Mouse (Mus musculus): Measurements from ENCODE around the gene Coq8a. TPM values are rescaled to one million over a fixed set of nuclear protein-coding genes. Genes with fewer than 3 reads are reported as not detected.

Gene Coq8a
- polyA plus RNA-seq, 1 experiment: 6.3 TPM

GRCm38 (mm10) chr1:180215044-180215443, 15.6 kb upstream of the Coq8a start:
- no peak for TF ChIP-seq GATA1 (IDR thresholded peaks at IDR 0.05; ENCODE audit: low read length)

GRCm38 (mm10) chr1:180212911-180213310, 13.5 kb upstream of the Coq8a start:
- TF ChIP-seq GATA1 (IDR thresholded peaks at IDR 0.05; ENCODE audit: low read length): no peak

GRCm38 (mm10) chr1:180210781-180211271, 11.4 kb upstream of the Coq8a start:
- TF ChIP-seq GATA1 (IDR thresholded peaks at IDR 0.05; ENCODE audit: low read length): no peak

GRCm38 (mm10) chr1:180210031-180210432, 10.6 kb upstream of the Coq8a start:
- TF ChIP-seq GATA1 (IDR thresholded peaks at IDR 0.05; ENCODE audit: low read length): no peak

GRCm38 (mm10) chr1:180208370-180208769, 9.0 kb upstream of the Coq8a start:
- no peak for TF ChIP-seq GATA1 (IDR thresholded peaks at IDR 0.05; ENCODE audit: low read length)

- TF ChIP-seq GATA1 (IDR thresholded peaks at IDR 0.05; ENCODE audit: low read length): no peak
Measured at GRCm38 (mm10) chr1:180200722-180201121, 1.3 kb upstream of the Coq8a start.

GRCm38 (mm10) chr1:180199715-180200050, 281 bp upstream of the Coq8a start:
- TF ChIP-seq GATA1 (IDR thresholded peaks at IDR 0.05; ENCODE audit: low read length): no peak

GRCm38 (mm10) chr1:180197956-180198355, 1.4 kb downstream of the Coq8a start:
- no peak for TF ChIP-seq GATA1 (IDR thresholded peaks at IDR 0.05; ENCODE audit: low read length)

GRCm38 (mm10) chr1:180196508-180196907, 2.9 kb downstream of the Coq8a start:
- no peak for TF ChIP-seq GATA1 (IDR thresholded peaks at IDR 0.05; ENCODE audit: low read length)

- TF ChIP-seq GATA1 (IDR thresholded peaks at IDR 0.05; ENCODE audit: low read length): no peak
Measured at GRCm38 (mm10) chr1:180195703-180196381, 3.6 kb downstream of the Coq8a start.

GRCm38 (mm10) chr1:180194781-180195471, 4.5 kb downstream of the Coq8a start:
- TF ChIP-seq GATA1 (IDR thresholded peaks at IDR 0.05; ENCODE audit: low read length): no peak

GRCm38 (mm10) chr1:180194048-180194447, 5.4 kb downstream of the Coq8a start:
- no peak for TF ChIP-seq GATA1 (IDR thresholded peaks at IDR 0.05; ENCODE audit: low read length)

GRCm38 (mm10) chr1:180193391-180193935, 5.9 kb downstream of the Coq8a start:
- no peak for TF ChIP-seq GATA1 (IDR thresholded peaks at IDR 0.05; ENCODE audit: low read length)

GRCm38 (mm10) chr1:180192866-180193265, 6.5 kb downstream of the Coq8a start:
- no peak for TF ChIP-seq GATA1 (IDR thresholded peaks at IDR 0.05; ENCODE audit: low read length)

- no peak for TF ChIP-seq GATA1 (IDR thresholded peaks at IDR 0.05; ENCODE audit: low read length)
Measured at GRCm38 (mm10) chr1:180191651-180192220, 7.7 kb downstream of the Coq8a start.

GRCm38 (mm10) chr1:180191112-180191511, 8.3 kb downstream of the Coq8a start:
- TF ChIP-seq GATA1 (IDR thresholded peaks at IDR 0.05; ENCODE audit: low read length): no peak

Measured in G1E-ER4 (cell line).